Mouse (Mus musculus) left cerebral cortex, postnatal 4 days (tissue): ENCODE results near the gene Senp7. TPM values are rescaled to one million over a fixed set of nuclear protein-coding genes. Genes with fewer than 3 reads are reported as not detected.
"Not testable (repeated sequence)": the region's sequence is repeated elsewhere in the genome, so short reads cannot be mapped to it uniquely, and the experiment has no call there.

Experiments
- DNase-seq: peaks from one replicate; pipeline ENCODE4 v3.0.0-alpha.2; 2022
- intact Hi-C: fragments of 180-260 bp; cut with DNase I; formaldehyde crosslinking; loops from one replicate; pipeline ENCODE4 v1.15.1; 2025
- total RNA-seq, 2 experiments: library from RNA; stranded (reverse); gene quantifications; 2 replicates each; pipeline ENCODE4 v1.2.3; 2021

Senp7 gene
- total RNA-seq, 2 experiments from 2014 or later, result 54.3 to 65.4 TPM

DNA sequence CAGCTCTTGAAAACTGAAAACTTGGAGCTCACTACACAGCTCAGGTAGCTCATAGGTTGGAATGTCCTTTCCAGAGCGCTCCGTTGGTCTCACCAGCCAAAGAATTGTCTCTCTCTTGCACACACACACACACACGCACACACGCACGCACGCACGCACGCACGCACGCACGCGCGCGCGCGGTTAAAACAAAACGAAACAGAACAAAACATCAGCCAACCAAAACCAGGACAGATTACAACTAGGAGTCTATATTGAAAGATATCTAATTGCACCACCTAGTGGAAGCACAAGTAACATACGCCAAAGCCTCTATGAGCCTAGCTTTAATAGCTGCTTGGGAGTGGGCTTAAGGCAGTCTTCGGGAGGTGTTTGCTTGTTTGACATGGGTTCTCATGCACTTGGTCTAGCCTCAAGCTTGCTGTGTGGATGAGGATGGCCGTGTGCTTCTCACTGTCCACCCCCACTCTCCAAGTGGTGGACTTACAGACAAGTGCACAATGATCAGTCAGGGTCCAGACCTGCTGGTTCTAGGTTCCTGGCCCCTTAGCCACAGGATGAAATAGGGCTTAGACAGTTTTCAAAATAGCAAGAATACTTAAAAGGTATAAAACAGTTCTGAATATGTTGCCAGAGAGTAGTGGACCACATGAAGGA, 16.3 kb downstream of the Senp7 start:
- DNase-seq, result peak; percentile 57
- intact Hi-C loops, result no loop called here

- intact Hi-C loops, result no loop called here
- no peak for DNase-seq
These were observed 18.0 kb downstream of the Senp7 start for GRCm38 (mm10) chr16:56066113-56066512.

DNA sequence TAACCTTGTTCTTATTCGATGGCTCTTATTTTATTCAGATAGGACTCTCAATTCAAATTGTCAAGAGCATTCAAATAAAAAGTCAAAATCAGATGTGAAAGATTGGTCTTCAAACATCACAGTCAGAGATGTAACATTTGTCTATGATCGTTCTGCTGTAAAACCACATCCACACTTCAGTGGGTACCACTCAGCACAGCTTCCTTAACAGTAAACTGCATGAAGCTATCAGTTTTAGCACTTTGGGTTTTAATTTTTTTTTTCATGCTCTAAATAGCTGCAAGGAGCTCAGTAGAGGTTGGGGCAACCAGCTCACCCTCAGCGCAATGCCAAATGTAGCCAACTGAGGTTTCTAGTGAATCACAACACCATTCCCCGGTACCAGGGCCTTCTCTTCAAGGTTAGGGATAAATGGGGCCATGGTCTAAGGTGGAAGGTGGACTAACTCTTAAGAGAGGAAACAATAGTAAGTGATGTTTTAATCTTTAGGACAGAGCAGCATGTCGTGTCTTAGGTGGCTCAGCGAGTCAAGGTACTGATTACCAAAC, 20.5 kb downstream of the Senp7 start:
- intact Hi-C loops, result no loop called here
- no peak for DNase-seq

DNA sequence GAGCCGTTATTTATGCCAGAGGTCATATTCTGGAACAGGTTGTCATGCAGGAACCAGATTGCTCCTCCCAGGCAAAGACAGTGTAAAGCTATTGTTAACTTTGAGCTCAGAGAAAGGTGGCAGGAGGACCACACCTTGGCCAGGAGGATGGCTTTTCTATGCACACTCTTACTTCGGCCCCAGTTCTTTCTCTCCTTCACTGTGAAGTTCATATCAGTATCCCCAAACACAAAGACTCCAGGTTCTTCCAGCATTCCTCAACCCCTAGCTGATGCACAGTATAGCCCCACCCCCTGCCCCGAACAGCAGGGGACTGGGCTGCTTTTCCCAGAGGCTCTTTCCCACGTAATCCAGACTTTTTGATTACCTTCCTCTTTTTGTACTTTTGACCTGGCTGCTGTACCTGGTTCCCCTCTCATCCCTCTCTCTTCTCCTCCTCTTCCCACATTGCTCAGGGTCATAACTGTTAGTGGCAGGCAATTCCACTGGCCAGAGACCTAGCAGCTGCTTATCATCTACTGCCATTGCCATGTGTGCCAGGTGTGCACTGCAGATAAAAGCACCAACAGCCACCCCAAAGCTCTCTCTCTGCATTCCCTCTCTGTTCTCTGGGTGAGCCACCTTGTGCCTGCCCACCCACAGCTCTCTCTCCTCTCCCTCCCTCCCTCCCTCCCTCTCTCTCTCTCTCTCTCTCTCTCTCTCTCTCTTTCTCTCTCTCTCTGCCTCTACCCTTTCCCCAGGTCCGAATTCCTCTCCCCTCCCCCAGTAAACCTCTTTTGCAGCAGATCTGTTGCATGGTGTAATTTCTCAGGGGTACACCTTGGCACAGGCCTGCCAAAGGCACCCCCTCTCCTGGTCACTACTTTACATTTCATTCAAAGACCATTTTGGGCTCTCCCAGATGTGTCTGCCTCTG, 23.4 kb downstream of the Senp7 start:
- no peak for DNase-seq
- intact Hi-C loops, result no loop called here

DNA sequence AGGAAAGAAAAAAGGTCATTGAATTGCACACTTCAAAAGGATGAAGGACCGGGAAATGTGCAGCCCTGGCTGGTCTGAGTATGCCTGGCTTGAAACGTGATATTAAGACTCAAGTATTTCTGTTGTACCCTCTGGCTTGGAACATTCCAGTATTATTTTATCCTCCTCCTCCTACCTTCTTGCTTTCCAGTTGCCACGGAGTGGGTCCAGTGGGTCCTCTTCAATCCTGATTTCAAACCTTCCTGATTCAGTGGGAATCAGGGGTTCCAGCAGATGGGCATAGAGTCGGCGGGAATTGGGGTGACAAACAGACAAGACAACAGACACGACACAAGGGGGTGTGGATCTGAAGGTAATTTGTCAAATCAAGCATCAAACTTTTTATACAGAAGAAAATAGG, 24.4 kb downstream of the Senp7 start:
- intact Hi-C loops, result no loop called here

DNA sequence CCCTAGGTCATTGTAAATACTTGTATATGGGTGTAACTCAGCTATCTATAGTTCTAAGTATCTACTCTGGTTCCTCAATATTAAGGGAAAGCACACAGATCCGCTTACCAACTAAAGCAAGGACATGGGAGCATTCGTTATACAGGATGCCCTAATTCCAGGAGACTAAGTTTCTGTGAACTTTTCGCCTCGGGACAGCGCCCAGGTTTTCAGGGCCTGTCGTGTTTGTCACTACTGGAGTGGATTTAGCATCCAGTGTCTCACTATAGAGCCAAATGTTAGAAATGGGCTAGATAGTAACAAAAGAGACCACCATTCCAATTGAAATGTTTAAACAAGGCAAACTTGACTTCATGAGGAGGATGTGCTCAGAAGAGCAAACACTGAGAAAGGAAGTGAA, 25.0 kb downstream of the Senp7 start:
- DNase-seq, intact Hi-C loops: not testable (repeated sequence)

More for the DNA sequence above, 24.4 kb downstream of the Senp7 start:
- DNase-seq, result no peak

GRCm38 (mm10) chr16:56074122-56074521, 26.0 kb downstream of the Senp7 start:
- intact Hi-C loops, result no loop called here
- DNase-seq, result no peak

DNA sequence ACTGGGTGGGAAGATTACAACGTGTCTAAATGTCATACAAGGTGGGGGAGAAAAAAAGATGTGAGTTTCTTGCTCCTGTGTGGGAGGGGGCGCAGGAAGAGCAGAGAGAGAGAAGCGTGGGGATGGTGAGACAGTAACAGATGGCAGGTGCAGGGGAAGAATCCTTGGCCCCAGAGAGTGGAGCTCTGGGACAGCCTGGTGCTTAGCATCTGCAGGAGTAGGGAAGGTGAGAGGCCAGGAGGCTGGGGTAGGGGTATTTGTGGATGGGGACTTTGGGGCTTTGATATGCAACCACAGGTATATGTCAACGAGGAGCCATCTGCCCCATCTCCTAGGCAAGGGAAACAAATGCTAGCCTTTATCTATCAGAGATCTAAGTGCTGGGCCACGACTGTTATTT, 26.4 kb downstream of the Senp7 start:
- no peak for DNase-seq
- intact Hi-C loops, result no loop called here

- DNase-seq, result peak; percentile 94
- intact Hi-C loops, result loop anchor here (5.0 kb wide), 1 partner anchor 108 kb away; the partner anchor contains the start of gene Rpl24
These were observed 27.3 kb downstream of the Senp7 start for GRCm38 (mm10) chr16:56075222-56076111.

DNA sequence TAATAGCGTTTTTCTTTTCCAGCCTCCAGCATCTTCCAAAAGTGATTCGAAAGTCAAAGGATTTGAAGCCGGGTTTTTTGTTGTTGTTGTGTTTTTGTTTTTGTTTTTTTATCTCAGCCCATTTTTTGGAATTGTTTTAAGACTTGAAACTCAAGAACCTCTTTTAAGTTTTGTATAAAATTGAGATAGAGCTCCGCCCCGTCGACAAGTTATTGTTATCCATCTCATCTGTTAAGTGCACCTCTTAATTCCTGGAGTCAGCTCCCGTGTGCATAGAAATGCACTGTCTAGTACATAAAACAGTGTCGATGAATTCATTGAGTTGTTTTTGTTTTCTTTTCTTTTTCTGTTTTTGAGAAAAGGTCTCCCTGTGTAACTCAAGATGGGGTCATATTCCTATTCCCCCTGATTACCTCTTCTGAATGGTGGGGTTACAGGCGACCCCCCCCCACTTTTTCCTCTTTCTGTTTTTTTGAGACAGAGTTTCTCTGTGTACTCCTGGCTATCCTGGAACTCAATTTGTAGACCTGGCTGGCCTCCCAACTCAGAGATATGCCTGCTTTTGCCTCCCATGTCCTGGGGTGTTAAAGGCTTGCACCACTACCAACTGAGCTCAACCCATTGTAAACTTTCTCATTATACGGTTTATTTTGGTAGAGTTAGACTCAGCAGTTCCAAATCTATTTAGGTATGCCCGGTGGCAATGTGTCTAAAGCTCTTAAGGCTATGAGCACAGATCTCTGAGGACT, 28.2 kb downstream of the Senp7 start:
- intact Hi-C loops, result loop anchor here (5.0 kb wide), 1 partner anchor 109 kb away; the partner anchor contains the start of gene Rpl24
- peak; percentile 11 for DNase-seq

DNA sequence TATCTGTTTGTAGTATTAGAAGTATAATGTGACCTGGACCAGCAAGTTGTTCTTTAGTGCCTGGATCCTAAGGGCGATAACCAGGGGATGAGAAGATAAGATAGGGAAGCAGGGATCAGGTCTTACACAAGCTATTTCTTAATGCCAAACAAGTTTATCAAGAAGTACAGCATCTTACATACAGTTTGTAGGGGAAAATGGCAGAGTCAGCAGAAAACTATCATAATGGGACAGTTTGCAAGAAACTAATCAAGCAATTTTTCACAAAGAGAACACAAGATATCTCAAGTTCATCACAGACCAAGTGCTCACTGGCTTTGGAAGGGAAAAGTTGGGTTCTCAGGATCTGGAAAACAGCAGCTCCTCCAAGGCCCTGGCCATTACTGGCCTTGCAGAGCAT, 31.3 kb downstream of the Senp7 start:
- DNase-seq, result no peak
- intact Hi-C loops, result loop anchor here (5.0 kb wide), 1 partner anchor 112 kb away; the partner anchor contains the start of gene Rpl24

DNA sequence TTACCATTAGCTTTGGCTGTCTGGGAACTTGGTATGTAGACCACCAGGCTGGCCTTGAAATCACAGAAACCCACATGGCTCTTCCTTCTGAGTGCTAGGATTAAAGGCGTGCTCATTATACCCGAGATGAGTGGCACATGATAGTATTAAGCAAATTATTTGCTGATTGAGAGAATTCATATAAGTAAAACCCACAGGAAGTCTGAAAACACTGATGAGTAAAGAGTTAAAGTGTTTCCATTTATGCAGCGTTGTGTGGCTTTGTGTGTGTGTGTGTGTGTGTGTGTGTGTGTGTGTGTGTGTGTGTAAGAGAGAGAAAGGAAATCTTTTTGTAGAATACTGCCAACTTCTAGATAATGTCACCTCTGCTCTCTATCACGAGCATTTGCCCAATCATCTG, 33.6 kb downstream of the Senp7 start:
- no peak for DNase-seq
- intact Hi-C loops, result no loop called here

- no peak for DNase-seq
- intact Hi-C loops, result no loop called here
These were observed 38.2 kb downstream of the Senp7 start for GRCm38 (mm10) chr16:56086336-56086735.

DNA sequence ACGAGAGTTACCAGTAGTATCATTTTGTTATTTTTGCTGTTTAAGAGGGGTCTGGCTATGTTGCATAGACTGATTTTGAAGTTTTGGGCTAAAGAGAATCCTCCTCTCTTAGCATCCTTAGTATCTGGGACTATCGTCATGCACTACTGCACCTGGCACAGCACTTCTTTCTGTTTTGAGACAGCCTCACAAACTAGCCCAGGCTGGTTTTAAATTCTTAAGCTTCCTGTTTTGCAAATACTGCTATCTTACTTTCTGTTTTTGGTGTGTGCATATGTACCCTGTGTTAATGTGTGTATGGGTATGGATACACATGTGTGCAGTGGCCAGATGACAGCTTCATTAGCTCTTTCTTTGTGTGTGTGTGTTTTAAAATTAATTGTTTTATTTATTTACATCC, 42.2 kb downstream of the Senp7 start:
- intact Hi-C loops, result no loop called here
- DNase-seq, result no peak

DNA sequence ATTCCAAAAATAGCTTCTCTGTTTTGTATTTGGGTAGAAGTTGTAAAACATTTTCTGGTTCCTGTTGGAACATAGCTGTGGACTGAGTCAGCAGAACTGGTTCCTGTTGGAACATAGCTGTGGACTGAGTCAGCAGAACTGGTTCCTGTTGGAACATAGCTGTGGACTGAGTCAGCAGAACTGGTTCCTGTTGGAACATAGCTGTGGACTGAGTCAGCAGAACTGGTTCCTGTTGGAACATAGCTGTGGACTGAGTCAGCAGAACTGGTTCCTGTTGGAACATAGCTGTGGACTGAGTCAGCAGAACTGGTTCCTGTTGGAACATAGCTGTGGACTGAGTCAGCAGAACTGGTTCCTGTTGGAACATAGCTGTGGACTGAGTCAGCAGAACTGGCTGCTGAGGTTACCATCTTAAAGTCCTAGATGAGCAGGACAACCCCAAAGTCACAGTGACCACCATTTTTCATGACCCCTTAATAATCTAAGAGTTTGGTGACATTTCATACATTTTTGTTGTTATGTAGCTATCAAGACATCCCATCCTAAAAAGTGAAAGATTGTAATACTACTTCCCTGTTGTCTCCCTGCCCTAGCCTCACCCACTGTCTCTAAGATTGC, 48.4 kb downstream of the Senp7 start:
- DNase-seq, intact Hi-C loops: not testable (repeated sequence)

GRCm38 (mm10) chr16:56115706-56116105, 67.6 kb downstream of the Senp7 start:
- intact Hi-C loops, result no loop called here
- no peak for DNase-seq

DNA sequence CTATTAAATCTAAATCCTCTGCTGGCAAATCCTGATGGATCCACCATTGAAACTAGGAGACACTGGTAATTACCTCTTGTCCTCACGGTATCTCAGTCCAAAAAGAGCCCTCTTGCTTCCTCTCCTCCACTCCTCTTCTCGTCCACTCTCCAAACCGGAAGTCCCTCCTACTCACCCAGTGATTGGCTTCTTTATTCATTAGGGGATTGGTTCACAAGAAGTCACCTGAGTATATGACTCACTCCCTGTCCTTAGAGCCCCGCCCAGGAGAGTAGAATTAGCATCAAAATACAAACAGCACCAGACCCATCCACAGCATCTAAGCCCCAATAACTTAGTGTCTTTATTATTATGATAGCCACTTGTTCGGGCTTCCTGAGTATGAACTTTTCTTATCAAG, 68.0 kb downstream of the Senp7 start:
- intact Hi-C loops, result no loop called here

DNA sequence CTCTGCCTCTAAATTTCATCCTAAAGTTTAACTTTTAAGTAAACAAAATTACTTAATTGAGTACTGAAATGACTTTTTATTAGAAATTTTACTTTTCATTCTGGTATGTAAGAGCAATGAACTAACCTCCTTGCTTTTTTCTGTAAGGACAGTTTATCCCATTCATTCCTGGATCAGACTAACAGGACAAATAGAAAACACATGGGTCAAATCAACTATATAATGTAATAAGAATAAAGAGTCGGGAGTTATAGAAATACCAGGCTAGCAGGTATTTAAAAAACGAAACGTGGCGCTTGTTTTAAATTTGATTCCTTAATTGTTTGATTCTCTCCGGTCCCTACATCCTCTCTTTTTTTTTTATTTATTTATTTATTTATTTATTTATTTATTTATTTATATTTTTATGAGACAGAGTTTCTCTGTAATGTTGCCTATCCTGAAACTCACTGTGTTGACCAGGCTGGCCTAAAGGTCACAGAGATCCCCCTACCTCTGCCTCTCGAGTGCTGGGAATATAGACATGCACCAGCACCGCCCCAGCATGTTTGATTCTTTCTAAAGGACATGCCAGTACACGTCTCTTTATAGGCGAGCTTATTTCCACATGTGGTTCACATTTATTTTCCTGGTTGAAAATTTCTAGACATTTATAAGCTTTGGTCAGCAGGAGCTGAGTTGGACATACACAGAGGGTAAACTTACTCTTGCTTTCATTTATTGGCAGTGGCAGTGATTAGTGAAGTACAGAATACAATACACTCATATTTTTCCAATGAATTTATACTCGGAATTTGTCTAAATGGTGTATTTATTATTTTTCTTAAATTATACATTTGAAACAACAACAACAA, 69.4 kb downstream of the Senp7 start:
- intact Hi-C loops, result no loop called here

More for the DNA sequence above, 68.0 kb downstream of the Senp7 start:
- no peak for DNase-seq

More for the DNA sequence above, 69.4 kb downstream of the Senp7 start:
- DNase-seq, result no peak
